Mouse (Mus musculus) ovary, postnatal 36 days (tissue): ENCODE measurements around the gene H2-DMb2.
A peak's percentile ranks its signal among the peaks of the same experiment; 100 is the strongest.

Experiments
- DNase-seq: peaks from one replicate; pipeline ENCODE4 v3.0.0; 2022; ENCODE audit warnings: low spot score, mixed read lengths

Gene H2-DMb2

DNA sequence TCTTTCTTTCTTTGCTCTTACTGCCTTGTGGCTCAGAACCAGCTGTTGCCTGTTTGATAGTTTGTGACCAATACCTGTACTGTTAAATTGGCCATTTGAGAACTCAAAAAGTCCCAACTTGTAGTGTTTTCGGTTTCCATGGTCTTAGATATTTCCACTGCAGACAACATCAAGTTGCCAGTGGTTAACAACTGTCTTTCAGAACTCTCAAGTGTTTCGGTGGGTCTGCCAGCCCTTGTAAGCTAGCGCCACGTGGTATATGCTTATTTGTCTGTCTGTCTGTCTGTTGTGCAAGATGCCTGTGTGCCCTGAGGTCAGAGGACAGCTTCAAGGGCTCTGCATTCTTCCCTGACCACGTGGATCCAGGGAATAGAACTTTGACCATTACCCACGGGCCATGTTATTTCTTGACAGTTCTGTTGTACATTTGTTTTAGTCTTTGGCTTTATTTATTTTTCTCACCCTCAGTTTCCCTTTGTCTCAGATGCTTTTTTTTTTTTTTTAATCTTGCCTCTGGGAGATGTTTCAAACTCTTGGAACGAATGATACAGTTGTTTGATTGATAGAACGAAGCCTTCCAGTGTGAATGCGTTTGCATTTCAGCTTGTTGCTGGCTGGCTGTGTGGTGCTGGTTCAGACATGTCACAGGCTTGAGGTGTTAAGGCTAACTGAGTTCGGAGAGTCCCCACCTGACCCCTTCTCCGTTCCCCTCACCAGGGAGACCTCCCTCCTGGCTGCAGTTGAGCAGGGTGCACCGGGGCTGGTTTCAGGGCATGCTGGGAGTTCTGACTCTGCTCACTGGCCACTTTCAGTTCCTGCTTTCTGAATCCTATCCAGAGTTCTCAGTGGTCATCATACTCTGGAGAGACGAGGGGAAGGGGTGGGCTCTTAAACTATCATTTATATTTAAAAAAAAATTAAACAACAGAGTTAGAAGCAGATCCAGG lies 37.1 kb downstream of the H2-DMb2 start:
- no peak for DNase-seq

DNA sequence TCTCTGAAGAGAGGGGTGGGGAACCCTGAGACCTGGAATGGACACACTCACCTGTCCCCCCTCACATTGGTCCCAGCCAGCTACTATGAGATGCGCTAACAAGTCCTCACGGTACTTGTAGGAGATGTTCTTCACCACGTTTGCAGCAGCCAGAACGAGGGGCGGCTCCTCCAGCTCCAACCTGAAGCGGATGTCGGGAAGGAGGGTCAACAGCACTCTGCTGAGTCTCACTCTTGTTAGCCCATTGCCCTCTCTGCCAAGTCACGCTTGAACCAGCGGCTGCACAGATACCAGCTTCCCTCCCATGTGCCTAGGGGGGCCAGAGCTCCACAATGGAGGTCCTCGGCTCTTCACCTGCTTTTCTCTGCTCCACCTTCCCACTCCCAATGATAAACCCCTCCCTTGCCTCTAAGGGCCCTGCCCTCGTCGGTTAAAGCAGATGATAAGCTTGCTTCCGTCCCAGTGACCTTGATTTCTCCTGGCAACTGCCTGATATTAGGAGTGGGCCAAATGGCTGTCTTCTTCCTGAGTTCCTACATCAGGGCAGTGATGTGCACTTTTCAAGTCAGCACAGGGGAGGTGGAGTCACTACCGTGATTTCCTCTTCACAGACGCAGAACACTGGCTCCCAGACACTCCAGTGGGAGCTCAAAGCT lies 40.6 kb downstream of the H2-DMb2 start:
- no peak for DNase-seq

DNA sequence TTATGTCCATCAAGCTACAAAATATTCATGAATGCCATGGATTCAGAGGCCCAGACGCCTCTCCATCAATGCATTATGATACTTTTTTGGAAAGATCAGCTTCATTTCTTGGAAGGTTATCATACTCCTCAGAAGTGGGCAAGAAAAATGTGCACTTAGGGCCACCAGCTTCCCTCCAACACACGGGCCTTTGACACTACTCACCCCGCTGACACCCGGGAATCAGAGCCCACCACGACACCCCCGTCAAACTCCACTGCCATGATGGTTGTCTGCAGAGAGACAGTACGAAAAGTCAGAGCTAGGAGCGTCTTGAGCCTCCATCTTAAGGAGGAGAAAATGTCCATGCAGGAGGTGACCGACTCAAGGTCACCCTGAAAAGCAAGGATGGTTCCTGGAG lies 42.4 kb downstream of the H2-DMb2 start:
- DNase-seq = no peak

DNA sequence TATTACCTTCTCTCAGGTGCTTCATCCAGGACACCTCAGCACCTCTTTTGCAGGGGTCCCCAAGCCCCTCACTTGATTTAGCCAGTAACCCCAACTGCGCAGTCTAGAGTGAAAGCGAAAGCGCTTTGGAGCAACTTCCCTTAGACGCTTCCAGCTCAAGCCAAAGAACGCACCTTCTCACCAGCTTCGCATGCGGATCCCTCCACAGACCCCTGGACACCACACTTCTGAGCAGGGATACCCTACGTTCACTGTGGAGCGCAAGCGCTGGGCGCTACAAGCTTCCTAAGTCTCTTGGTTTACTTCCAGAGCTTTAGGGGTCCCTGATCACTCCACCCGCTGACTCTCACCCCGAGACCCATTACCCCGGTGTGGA lies 43.8 kb downstream of the H2-DMb2 start:
- no peak for DNase-seq

DNA sequence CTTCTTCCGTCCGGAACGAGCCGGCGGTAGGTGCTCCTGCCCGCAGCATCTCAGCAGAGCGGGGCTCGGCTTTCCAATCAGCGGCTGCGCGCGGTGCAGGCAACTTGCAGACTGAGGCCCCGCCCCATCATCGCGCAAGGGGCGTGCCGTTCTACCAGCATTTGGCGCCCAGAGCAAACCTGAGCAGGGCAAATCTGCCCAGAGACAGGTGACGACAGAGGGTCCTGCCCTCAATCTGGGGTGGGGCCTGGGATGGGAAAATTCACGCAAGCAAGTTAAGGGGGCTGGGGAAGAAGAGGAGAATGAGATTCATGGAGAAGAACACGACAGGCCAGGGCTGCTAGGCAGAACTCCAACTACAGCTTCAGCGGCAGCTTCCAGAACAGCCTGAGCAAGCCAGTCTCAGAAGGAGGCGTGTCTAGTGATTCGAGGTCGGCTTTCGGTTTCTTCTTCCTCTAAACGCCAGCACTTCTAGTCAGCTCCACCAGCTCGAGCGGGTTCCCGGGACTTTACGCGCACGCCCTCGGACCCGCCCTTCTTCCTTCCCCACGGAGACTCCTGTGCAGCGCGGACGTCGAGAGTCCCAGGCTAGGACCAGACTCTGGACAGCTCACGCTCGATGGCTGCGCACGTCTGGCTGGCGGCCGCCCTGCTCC lies 44.3 kb downstream of the H2-DMb2 start, which contains the start of the genes Tap1 and Psmb9:
TSS of gene Tap1 (plus strand) at position 293 of the 656 bp plus-strand sequence.
TSS of gene Psmb9 (minus strand) at position 504 of the 656 bp plus-strand sequence.
- DNase-seq = peak; percentile 99

DNA sequence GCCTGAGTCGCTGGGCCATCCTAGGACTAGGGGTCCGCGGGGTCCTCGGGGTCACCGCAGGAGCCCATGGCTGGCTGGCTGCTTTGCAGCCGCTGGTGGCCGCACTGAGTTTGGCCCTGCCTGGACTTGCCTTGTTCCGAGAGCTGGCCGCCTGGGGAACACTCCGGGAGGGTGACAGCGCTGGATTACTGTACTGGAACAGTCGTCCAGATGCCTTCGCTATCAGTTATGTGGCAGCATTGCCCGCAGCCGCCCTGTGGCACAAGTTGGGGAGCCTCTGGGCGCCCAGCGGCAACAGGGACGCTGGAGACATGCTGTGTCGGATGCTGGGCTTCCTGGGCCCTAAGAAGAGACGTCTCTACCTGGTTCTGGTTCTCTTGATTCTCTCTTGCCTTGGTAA lies 44.9 kb downstream of the H2-DMb2 start:
- DNase-seq = no peak

DNA sequence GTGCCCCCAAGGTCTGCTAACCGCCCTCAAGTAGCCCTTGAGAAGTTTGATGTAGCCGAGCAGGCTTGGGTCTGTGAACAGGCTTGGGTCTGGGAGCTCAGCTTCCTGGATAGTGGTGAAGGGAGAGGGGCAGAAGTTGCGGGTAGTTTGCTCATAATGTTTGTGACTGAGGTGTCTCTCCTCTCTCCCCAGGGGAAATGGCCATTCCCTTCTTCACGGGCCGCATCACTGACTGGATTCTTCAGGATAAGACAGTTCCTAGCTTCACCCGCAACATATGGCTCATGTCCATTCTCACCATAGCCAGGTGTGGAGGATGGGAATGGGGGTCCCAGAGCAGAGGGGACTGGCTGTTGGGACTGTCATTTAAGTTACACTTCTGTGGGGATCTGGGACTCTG lies 45.9 kb downstream of the H2-DMb2 start:
- DNase-seq = no peak

DNA sequence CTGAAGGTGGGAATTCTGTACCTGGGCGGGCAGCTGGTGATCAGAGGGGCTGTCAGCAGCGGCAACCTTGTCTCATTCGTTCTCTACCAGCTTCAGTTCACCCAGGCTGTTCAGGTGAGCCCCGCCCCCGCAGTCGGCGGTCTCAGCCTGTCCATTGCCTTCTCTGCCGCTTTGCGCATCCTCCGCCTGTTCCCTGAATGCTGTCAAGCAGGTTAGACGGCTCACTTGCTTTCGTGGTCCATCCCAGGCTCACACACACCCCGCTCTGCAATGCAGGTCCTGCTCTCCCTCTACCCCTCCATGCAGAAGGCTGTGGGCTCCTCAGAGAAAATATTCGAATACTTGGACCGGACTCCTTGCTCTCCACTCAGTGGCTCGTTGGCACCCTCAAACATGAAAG lies 49.7 kb downstream of the H2-DMb2 start:
- DNase-seq = no peak

DNA sequence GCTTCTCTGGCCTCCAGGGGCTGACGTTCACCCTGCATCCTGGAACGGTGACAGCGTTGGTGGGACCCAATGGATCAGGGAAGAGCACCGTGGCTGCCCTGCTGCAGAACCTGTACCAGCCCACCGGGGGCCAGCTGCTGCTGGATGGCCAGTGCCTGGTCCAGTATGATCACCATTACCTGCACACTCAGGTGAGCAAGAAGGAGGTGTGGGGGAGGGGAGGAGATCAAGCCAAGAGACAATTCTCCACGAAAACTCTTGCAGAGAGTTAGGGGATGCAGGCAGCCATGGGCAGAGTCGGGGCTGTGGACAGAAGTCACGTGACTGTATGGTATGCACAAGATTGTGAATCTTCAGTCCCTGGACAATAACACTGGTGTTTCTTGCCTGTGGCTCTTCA lies 50.4 kb downstream of the H2-DMb2 start:
- DNase-seq = no peak

DNA sequence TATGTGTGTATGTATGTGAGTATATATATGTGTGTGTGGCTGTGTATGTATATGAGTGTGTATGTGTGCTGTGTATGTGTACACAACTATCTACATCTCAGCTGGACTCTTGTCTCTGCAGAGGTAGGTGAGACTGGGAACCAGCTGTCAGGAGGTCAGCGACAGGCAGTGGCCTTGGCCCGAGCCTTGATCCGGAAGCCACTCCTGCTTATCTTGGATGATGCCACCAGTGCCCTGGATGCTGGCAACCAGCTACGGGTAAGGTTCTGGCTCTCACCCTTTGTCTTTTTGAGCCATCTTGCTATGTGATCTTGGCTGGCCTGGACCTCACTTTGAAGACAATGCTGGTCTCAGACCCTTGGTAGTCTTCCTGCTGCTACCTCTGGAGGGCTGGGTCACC lies 51.6 kb downstream of the H2-DMb2 start:
- DNase-seq = no peak

DNA sequence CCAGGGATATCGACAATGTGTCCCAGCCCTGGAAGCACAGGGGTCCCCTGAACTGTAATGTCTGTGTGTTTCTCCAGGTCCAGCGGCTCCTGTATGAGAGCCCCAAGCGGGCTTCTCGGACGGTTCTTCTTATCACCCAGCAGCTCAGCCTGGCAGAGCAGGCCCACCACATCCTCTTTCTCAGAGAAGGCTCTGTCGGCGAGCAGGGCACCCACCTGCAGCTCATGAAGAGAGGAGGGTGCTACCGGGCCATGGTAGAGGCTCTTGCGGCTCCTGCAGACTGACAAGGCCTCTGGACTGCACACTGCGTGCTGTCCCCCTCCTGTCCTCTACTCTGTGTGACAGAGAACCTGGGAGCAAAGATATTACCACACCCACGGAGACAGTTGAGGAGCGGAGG lies 53.4 kb downstream of the H2-DMb2 start:
- DNase-seq = no peak

DNA sequence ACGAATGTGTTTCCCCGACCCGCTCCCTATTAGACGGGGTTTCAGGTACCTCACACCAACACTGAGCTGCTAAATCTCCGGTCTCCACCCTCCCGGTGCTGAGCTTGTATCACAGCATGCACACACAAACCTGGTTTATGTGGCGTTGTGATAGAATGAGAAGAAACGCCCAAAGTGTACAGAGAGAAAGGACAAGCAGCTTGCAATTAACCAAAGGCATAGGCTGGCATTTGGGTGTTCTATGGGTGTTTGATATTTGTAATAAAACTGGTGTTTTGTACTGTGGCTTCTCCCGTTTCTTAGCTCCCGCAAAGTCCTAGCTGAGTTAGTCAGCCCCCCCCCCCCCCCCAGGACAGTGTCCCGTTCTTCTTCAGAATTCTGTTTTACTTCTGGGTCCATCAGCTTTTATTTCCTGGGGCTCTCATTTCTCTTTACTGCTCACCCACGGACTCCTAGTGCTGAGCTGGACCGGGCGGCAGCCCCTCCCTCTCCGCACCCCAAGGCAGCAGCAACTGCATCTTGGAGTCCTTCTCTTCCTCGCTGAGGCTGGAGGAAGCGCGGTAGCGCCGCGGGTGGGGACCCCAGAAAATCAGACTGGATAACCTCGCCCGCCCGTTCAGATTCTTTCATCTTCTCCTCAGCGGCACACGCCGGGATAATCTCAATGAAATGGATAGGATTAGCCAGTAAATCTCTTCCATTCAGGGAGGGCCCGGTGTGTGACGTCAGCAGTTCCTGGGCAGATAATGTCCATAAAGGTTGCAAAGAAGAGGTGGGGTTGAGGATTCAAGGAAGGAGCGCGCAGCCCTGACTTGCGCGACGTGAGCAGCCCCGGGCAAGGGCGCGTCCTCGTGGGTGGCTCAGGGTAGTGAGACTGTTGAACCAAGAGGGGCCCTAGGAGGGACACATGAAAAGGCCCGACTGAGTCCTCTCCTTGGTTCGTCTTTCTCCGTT lies 54.1 kb downstream of the H2-DMb2 start, which contains the start of gene Psmb8:
TSS of gene Psmb8 (plus strand) at position 781 of the 954 bp plus-strand sequence.
- DNase-seq = peak; percentile 86

DNA sequence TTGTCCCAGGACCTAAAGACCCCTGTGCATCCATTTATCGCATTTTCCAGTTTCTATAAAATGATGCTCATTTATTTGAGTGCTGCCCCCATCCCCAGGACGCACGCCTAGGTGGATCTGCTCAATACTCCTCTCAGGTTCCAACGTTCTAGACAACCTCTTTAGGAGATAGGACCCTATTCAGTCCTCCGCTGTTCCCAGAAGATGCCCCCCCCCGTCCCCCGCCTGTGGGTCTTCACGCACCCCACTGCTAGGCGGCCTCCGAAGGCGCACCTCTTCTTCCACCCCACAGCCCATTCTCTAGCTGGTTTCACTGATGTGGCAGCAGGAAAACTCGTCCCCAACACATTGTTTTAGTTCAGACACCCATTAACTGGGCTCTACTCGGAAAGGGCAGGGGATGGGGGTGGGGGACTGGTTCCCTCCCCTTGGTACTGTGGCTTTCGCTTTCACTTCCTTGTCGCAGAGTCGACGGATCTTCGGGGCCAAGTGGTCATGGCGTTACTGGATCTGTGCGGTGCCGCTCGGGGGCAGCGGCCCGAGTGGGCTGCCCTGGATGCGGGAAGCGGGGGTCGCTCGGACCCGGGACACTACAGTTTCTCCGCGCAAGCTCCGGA lies 54.9 kb downstream of the H2-DMb2 start:
- peak; percentile 51 for DNase-seq

DNA sequence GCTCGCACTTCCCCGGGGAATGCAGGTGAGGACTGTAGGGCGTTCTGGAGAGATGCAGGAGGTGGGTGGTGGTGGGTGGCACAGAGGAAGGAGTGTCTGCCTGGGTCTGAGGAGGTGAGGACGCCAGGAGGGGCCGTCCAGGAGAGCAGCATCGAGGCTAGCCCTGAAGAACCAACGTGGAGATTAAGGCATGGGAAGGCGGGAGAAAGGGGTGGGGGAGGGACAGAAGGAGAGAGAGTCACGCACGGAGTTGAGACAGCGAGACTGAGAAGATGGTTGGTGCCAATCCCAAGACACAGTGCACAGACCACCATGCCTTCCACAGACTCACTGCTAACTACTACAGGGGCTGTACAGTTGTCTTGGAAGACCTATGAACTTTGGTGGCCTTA lies 55.4 kb downstream of the H2-DMb2 start:
- no peak for DNase-seq

DNA sequence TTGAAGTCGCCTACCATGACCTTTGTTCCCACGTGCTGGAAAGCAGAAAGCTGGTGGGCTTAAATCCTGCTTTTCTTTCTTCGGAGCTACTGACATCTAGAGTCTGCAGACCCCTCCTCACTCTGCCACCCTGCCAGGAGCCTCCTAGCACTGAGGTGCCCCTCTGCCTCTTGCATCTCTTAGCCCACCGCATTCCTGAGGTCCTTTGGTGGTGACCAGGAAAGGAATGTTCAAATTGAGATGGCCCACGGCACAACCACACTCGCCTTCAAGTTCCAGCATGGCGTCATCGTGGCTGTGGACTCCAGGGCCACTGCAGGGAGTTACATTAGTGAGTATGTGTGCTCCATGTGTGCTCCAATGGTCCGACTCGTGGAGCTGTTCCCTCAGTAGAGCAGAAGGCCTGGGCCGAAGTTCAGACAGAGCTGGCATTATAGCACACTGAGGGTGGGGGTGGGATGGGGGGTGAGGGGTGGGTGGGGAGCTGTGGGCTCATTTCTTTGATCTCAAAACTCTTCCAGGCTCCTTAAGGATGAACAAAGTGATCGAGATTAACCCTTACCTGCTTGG lies 56.0 kb downstream of the H2-DMb2 start:
- DNase-seq = no peak

DNA sequence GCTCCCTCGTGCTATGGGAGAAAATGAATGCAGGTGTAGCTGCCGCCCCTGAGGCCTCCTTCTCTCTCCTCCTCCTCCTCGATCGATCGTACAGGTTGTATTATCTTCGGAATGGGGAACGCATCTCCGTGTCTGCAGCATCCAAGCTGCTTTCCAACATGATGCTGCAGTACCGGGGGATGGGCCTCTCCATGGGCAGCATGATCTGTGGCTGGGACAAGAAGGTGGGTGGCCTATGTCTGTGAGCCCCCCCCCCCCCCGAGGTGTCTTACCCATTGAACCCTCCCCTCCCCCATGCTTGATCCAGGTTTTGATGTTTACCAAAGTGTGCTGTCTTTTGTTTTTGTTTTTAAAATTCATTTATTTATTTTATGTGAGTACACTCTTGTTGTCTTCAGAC lies 56.9 kb downstream of the H2-DMb2 start:
- no peak for DNase-seq

DNA sequence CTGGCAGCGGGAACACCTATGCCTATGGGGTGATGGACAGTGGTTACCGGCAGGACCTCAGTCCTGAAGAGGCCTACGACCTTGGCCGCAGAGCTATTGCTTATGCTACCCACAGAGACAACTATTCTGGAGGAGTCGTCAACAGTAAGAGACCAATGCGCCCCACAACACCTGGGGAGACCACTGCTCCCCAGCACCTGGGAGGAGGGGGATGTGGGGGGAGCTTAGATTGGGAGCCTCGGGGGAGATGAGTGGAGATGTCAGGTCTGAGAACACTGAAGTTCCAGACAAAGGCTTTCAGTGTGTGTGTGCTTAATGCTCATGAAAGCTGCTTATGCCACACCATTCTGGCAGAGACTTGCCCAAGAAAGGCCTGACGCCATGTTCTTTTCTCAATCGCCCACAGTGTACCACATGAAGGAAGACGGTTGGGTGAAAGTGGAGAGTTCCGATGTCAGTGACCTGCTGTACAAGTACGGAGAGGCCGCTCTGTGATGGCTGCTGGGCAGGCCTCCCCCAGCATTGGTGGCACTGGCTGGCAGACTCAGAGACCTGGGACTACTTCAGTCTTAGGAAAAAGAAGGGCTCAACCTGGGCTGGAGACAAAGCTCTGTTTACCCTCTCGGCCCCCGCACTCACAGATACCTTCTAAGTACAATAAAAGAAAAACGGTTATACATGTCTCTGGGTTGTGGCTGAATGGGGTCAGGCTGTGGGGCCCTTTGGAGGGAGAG lies 57.8 kb downstream of the H2-DMb2 start:
- DNase-seq = no peak
